Mouse (Mus musculus) common myeloid progenitor, adult 5-6 weeks (primary cell): Measurements from ENCODE around the gene Rbm15. TPM values are rescaled to one million over a fixed set of nuclear protein-coding genes. Genes with fewer than 3 reads are reported as not detected.

Source experiments
- ATAC-seq: replicated peaks from 2 replicates; pipeline ENCODE4 v1.8.0; 2016; ENCODE audit warnings: low read depth, mild to moderate bottlenecking, moderate TSS enrichment, inconsistent platforms; ENCODE audit not compliant: poor library complexity, severe bottlenecking
- total RNA-seq: library from RNA; stranded (forward); fragments of 200-1000, 187-1606 nt; gene quantifications from 2 replicates; pipeline ENCODE4 v1.2.3, GENCODE M21; 2017

Gene Rbm15
- 40.1 and 46.0 TPM in 2 replicates for total RNA-seq

DNA sequence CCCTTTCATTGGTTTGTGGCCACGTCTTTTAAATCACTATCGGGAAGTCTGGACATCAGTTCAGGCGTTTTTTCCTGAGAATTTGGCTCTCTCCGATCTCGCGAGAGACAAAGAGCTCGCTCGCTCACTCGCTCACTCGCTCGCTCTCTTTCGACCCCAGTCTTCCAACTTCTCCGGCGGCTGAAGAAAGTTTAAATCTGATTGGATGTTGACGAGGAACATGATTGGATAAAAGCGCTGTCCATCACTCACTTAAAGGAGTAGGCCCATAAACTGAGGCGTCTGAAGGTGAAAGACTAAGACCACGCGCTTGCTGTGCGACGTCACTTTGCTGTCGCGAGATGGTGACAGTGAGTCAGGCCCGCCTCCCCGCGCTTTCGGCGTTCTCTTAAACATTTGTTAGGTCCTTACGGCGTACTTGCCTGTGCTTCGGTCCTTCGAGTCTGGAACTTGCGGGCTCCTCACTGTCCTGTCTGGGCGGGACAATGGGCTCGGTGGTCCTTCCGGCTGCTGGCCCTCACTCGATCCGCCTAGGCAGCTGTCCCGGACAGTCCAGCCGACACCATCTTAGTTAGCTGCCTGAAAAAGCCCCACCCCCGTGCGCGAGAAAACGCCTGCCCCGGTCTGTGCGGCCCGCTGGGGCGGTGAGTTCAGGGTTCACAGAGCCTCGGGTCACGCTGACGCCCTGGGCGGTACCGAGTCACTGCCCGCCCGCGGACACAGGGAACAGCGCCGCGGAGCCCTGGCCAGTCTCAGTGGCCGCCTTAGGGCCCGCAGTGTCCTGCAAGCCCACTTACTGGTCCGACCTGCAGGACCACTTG, at the start of gene Rbm15:
Gene Rbm15, minus strand, starts transcription at position 293 of the 821 bp plus-strand sequence.
- ATAC-seq, result peak; percentile 78

DNA sequence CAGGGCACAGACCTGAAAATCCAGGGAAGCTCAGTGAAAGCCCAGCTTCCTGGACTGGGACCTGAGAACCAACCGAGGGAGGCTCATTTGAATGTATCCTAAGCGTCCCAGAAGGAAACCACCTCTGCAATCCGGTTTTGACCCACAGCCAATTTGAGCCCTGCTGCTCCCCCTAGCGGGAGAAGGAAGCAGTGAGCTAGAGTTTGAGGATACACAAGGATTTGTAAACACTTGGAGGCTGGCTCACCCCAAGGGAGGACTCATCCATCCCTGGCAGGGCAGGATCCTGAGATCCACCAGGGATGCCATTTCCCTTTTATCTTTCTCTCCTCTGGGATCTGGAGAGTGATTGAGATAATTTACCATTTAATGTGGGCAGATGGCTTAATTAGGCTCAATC, 45.9 kb upstream of the Rbm15 start:
- ATAC-seq, result peak; percentile 90

DNA sequence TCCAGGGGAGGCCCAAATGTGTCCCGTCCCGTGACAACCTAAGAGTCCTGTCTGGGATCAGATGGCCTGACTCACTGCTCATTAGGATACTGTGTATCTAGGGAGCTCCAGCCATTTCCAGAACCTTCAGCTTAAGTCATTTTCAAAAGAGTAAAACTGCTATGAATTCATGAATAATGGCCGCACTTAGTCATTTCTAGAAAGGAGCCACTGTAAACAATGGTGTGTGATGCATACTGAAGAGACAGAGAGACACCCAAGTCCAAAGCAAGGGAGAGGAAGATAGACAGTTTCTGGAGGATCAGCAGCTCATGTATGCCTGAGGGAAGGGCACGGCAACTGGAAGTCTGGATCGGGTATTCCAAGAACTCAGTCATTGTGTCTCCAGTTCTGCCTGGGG, 45.2 kb upstream of the Rbm15 start:
- ATAC-seq, result no peak

DNA sequence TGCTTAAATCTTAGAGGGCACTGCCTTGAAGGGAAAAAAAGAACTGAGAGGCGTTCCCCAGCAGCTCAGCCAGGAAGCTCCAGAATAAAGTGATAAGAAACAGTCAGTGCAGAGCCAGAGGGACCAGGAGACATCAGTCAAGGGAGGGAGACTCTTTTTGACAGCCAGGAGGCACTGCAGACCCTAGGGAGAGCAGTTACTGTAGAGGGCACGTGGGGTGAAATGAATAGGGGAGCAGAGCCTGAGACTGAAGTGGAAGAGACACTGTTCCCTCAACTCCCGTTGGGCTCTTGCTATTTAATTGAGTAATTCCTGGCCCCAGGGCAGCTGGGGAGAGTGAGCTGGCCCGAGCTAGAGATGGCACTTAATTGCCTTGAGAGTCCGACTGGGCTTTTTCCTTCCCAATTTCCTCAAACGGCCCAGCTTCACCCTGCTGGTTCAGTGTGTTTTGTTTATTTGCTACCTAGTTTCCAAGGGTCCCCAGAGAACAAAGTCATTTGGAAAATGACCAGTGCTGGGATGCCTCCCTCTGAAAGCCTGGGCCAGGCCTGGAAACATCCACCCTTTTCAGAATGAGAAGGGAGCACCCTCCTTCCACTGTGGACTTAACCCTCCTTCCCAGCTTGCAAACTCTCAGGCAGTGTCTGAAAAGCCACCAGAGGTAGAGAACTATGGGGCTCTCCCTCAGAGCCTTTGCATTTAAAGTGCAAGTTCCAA, 41.6 kb upstream of the Rbm15 start:
- ATAC-seq, result peak; percentile 67; the same call in 1 of the 2 replicates

DNA sequence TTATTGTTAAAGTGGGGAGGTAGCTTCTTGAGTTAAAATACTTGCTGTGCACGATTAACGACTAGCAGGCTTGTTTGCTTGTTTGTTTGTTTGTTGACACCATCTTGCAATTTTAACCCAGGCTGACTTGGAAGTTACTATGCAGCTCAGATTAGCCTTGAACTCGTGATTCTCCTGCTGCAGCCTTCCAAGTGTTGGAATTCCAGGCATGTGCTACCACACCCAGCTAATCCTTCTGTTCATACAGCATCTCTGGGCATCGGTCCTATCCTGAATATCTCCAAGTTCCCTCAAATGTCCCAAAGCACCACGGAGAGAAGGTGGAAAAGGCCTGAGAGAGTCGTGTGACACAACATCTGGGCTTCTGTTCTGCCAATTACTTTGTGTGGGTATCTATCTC, 35.7 kb upstream of the Rbm15 start:
- ATAC-seq, result no peak

DNA sequence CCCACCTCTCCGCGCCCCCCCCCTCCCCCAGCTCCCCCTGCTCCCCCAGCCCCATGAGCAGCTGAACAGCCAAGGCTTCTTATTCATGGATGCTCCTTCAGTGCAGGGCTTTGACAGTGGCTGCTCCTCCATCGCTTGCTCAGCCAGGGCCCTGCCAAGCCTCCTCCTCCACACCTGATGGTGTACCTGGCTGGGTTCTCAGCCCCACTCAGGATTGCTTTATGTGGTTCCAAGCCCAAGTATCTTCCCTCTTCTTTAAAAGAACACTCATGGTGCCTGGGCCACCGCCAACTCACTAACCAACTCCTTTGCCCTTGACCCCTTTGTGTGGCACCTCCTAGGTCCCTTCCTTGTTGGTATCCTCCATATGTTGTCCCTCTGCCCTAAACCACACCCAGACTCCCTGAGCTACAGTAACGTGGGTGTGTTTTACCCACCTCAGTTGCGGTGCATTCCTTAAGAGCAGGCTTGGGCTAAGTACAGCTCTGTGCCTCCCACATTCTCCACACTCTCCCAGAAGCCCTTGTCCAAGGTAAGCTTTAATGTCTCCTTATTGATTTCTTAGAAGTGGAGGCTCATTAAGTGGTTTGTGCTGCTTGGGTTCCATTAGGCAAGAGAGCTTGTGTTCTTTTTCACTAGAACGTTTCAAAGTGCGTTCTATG, 34.6 kb upstream of the Rbm15 start:
- no peak for ATAC-seq

DNA sequence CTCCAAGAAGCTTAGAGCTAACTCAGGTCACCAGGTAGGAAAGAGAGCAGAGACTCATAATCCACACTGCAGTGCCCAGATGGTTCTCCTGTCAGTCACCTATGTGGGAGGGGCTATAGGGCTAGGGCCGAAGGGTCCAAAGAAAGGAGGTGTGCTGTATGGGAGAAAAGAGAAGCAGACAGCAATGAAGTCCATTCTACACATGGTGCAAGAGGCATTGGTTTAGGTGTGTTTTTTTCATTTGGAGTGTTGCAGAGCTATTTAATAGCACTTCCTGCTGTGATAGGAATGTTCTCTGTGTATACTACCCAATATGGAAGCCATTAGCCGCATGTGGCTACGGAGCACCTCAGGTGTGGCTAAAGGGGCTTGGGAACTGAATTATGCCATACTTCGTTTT, 31.9 kb upstream of the Rbm15 start:
- ATAC-seq, result no peak

DNA sequence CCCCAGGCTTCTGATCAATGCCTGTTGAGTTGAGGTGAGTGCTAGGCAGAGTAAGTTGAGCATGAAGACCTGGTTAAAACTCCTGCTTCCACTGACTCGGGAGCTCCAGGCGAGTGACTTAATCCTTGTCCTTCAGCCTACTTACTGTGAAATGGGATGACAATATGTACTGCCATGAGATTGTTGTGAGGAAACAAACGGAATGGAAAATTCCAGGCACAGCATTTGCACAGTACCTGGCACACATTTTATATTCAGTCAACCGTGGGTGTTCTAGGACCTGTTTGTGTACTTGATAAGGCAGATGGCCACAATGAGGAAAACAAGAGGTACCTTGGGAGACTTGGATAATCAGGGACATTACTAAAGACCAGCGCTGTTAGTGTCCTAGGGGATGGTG, 29.9 kb upstream of the Rbm15 start:
- no peak for ATAC-seq

DNA sequence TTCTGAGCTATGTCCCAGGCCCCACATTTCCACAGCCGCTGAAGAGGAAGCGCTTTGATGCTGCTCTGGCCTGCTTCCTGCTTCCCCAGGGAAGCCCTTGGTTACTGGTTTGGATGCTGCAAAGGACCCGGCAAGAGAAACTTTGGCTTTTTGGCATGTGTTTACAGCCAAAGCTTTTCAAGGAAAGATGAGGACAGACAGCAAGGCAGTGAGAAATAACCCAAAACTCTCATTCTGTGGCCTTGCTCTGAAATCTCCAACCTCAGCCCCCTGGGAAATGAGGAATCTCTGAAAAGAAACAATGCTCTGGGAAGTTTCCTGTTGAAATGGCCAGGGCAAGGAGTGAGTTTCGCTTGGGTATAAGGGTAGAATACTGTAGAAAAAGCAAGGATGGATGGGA, 26.9 kb upstream of the Rbm15 start:
- no peak for ATAC-seq

DNA sequence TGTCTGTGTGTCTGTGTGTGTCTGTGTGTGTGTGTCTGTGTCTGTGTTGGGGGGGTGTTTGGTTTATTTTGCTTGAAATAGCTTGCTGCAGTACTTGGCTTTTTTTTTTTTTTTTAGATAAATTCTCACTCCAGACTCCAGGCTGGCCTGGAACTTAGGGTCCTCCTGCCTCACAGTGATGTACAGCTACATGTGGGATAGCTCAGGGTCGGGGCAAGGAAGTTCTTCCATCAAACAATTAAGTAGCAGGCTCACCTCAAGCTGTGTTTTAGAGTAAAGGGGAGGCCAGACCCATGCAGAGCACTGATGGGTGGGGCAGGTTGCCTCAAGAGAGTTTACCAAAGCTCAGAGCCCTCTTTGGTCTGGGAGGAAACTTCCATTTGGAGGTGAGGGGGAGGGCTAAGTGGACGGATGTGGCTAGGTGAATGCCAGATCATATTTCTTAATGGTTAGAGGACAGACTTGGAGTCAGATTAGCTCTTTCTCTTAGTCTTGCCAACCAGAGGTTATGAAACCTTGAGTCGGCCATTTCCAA, 24.3 kb upstream of the Rbm15 start:
- ATAC-seq, result no peak

DNA sequence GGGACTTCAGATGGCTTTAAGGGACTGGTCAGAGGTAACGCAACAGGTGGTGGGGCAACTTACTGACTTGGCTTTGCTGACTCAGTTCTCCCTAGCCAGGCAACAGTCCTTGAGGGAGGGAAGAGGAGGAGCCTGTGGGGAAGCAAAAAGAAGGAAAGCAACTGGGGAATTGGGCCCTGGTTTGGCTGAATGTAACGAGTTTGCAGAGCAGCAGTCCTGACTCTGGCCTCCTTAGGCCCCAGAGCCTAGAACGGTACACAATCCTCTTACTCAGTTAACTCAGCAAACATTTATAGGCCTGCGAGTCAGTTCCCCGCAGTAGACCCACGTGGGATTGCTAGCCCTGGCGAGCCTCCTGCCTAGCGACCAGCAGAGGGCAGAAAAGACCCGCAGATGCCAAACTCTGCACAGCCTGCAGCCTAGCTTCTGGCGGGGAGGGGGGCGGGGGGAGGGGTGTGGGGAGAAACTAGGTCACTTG, 23.5 kb upstream of the Rbm15 start:
- ATAC-seq, result peak; percentile 94

DNA sequence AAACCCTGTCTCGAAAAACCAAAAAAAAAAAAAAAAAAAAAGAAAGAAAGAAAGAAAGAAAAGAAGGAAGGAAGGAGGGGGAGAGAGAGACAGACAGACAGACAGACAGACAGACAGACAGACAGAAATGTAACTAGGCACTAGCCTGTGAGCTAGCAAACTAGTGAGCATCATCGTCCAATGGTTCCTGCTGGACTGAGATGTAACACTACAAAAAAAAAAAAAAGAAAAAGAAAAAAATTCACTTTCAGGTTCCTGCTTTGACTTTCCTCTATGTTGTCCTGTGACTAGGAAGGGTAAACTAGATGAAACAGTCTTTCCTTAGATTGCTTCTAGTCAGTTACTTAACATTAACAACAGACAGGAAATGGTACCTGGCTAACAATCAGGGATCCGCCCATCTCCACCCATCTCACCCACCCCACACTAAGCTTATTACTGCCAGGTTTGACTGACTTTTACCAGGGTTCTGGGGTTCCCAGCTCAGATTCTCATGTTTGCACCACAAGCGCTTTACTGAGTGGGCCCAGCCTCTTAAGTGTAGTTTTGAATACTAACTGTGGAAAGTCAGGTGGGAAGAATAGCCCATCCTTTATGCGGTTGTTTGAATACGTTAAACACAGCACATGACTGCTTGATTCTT, 22.3 kb upstream of the Rbm15 start:
- no peak for ATAC-seq

DNA sequence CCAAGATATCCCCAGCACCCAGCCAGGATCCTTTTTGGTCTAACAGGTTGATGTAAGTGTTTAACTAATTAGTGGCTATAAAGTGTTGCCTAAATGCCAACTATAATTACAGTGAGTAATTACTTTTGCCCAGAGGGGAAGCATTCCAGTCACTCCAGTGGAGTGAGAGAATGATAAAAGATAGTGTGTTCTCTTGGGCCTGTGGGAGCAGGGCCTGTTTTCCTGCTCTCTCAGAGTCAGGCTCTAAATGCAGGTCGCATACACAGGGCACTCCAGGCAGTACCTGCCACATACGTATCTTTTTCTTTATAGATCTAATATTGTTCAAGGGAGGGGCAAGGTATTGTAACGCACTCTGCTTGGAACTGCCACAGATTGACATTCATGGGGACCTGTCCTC, 18.2 kb upstream of the Rbm15 start:
- ATAC-seq, result no peak

DNA sequence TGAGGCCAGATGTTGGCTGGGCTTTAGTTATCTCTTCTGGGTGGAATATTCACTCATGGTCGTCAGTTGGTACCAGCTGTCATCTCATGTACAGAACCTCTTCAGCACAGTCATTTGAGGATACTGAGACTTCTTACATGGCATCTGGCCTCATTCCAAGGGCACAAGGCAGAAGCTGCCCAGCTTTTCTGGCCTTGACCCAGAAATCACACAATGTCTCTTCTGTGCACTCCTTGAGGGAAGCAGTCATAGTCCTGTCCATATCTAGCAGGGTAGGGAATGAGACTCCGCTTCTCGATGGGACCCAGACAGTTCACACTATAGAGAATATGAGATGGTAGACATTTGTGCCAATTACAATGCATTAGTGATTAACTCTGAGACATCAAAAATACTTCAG, 15.5 kb upstream of the Rbm15 start:
- ATAC-seq, result no peak

DNA sequence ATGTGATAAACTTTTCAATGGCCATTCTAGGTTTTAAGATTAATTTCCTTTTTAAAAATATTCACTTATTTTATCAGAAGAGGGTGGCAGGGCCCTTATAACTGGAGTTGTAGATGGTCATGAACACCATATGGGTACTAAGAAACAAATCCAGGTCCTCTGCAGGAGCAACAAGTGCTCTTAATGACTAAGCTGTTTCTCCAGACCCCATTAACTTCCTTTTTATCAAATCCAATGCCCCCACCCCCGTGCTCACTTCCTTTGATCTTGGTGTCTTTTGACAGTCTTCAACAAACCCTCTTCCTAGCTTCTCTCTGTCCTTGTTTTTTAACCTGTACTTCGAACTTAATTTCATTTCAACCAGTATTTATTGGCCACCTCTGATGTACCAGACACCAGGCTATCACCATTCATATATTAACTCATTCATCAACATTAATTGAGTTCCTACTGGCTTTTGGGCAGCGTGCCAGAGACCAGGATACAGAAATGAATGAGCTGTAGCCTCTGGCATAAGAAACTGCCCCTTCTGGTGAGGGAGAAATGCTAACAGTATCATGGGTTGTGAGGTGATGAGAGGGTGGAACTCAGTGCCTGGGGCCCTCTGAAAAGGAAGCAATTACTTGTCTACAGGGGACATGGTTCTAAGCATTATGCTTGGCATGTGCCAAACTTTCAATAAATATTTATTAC, 11.7 kb upstream of the Rbm15 start:
- peak; percentile 70 for ATAC-seq

DNA sequence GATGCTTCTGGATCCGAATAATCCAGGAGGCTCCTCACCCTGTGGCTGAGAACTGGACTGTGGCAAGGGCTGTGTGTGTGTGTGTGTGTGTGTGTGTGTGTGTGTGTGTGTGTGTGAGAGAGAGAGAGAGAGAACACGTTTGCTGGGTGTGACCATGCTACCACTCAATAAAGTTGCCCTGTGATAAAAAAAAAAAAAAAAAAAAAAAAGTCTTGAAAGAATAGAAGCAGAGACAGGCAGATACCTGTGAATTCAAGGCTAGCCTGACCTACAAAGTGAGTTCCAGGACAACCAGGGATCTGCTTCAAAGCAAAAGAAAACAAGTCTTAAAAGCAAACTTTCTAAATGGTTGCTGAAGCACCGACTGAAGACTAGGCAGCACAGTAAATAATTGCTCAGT, 10.5 kb upstream of the Rbm15 start:
- ATAC-seq, result no peak

DNA sequence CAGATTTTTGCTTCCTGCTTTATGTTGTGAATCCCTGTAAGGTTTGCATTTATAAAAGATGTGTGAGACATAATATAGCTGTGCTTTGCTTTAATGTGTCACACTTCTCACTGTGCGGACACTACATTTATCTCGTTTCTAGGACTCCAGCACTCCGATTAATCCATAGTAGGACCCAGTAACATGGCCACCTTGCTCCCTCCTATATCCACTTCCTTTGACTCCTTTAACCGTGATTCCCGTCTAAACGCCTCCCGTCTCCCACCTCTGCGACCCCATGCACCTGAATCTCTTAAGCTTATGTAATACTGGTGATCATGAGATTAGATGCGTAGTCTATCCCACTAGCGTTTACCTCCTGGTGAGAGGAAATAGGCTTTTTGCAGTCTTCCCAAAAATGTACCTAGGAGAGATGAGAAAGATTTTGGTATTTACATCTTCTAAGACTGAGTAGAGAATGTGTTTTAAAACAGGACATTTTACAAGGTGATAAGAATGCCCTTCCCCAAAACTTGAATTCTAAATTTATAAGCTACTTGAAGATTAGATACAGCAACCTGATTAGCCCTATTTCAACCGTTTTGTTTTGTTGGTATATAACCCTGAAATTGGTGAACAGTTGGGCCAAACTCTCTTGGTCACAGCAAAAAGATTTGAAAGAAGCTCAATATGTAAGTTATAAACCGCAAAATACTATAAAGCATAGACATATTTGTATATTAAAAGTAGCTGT, 895 bp upstream of the Rbm15 start:
- no peak for ATAC-seq

DNA sequence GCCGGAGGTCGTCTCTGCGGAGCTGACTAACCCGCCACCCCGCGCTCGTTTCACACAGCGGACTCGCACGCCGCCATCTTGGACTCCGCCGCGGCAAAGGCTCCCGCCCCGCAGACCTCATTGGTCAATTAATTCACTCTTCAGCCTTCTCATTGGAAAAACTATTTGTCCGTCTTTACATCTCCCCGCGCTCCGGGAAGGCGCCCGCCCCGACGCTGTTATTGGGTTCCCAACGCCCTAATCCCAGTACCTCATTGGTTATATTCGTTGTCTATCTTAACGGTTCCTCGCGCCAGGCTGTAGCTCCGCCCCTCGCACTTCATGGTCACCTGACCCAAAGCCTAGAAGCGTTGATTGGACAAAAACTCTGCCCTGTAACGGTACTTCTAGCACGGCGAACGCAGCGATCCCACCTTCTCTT, 503 bp downstream of the Rbm15 start:
- peak; percentile 80 for ATAC-seq
